Mouse (Mus musculus): ENCODE results near the gene Foxp1. TPM values are rescaled to one million over a fixed set of nuclear protein-coding genes. Genes with fewer than 3 reads are reported as not detected.

Foxp1 gene
- polyA plus RNA-seq, 1 experiment from 2014 or later: 99.3 TPM

DNA sequence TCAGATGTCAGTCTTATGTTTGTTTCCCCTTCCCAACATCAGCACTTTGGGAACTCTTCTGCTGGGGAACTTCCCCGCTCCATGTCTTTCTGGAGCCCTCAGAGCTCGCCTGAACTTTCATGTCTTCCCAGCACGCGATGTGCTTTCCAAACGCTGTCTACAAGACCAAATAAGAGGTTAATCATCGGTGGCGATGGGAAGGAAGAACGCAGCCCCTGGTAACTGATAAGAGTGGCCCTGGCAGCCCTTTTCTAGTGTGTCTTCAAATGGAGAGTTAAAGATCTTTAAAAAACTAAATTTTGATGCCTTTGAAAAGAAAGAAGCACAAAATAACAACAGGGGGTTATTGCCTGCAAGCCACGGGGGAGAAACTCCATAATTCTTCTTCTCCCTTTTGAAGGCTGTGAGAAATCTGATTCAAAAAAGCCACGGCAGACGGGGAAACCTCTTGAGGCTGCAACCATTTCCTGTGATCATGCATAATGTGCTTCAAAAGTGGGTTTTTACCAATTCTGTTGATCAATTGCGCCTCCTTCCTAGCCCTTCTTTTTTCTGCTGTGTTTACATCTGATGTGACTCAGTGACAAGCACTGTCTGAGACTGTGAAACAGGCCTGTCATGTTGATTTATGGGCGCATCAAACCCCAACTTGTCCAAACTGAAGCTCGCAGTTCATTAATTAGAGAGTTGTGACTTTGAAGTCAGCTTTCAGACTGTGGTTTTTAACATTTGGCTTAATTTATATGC is 509.2 kb downstream of the Foxp1 start:
- Histone ChIP-seq H3K9me3 (0 out of 2 replicates have a peak, but pooled peaks cover 2% of the 10 kb centered on the region), H3K36me3 (peaks cover 59% of the 10 kb centered on the region), H3K27ac (0 out of 2 replicates have a peak overlapping the region, but pooled peaks have one; percentile 36), H3K27me3 (ENCODE audit: insufficient read depth, poor library complexity, severe bottlenecking) (no peaks in the 10 kb centered on the region), H3K4me1 (peaks cover 35% of the 10 kb centered on the region), H3K4me3 (no peak overlapping the region)
- DNase-seq (ENCODE audit: low spot score): no peak
- 34% methylated on average over 14 of the region's 14 CpGs for WGBS

- no peak overlapping the region for H3K27ac ChIP-seq
- DNase-seq (ENCODE audit: low spot score): no peak
- 61% methylated on average over 8 of the region's 8 CpGs for WGBS
- peaks cover 71% of the 10 kb centered on the region for H3K36me3 ChIP-seq
- no peaks in the 10 kb centered on the region for H3K27me3 ChIP-seq (ENCODE audit: insufficient read depth, poor library complexity, severe bottlenecking)
- H3K4me3 ChIP-seq: no peak overlapping the region
- H3K4me1 ChIP-seq: peaks cover 35% of the 10 kb centered on the region
- 0 out of 2 replicates have a peak, but pooled peaks cover 2% of the 10 kb centered on the region for H3K9me3 ChIP-seq
These were observed 510.5 kb downstream of the Foxp1 start for GRCm38 (mm10) chr6:99011895-99012584.

DNA sequence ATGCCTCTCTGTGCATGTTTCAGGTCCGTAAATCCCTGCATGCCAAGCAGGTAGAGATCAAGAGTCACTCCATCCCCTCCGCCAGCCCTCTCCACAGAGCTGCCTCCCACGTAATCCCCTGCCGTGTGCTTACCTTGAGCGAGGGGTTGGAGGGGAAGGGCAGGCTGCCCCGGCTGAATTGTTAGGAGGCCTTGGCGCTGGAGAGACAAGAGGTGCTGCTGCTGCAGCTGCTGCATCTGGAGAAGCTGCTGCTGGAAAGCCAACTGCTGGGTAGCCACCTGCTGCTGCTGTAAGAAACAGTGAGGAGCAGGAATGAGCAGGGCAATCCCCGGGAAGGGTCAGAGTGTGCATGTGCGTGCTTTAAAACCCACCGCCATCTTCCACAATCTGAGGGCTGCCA is 512.8 kb downstream of the Foxp1 start:
- Histone ChIP-seq H3K9me3 (0 out of 2 replicates have a peak, but pooled peaks cover 2% of the 10 kb centered on the region), H3K36me3 (peaks cover 72% of the 10 kb centered on the region), H3K27ac (no peak overlapping the region), H3K27me3 (ENCODE audit: insufficient read depth, poor library complexity, severe bottlenecking) (no peaks in the 10 kb centered on the region), H3K4me3 (no peak overlapping the region), H3K4me1 (peaks cover 35% of the 10 kb centered on the region)
- 69% methylated on average over 10 of the region's 10 CpGs for WGBS
- no peak for DNase-seq (ENCODE audit: low spot score)

- Histone ChIP-seq H3K9me3 (0 out of 2 replicates have a peak, but pooled peaks cover 2% of the 10 kb centered on the region), H3K27me3 (ENCODE audit: insufficient read depth, poor library complexity, severe bottlenecking) (no peaks in the 10 kb centered on the region), H3K27ac (no peak overlapping the region), H3K4me1 (peaks cover 25% of the 10 kb centered on the region), H3K4me3 (no peak overlapping the region), H3K36me3 (peaks cover 68% of the 10 kb centered on the region)
- 91% methylated on average over 1 of the region's 1 CpGs for WGBS
- no peak for DNase-seq (ENCODE audit: low spot score)
These were observed 514.0 kb downstream of the Foxp1 start for GRCm38 (mm10) chr6:99008565-99008964.

GRCm38 (mm10) chr6:99007542-99007941 is 515.0 kb downstream of the Foxp1 start:
- H3K9me3 ChIP-seq: 0 out of 2 replicates have a peak, but pooled peaks cover 2% of the 10 kb centered on the region
- no peak overlapping the region for H3K4me3 ChIP-seq
- H3K27me3 ChIP-seq (ENCODE audit: insufficient read depth, poor library complexity, severe bottlenecking): no peaks in the 10 kb centered on the region
- DNase-seq (ENCODE audit: low spot score): no peak
- 84% methylated on average over 6 of the region's 6 CpGs for whole genome bisulfite sequencing
- no peak overlapping the region for H3K27ac ChIP-seq
- peaks cover 72% of the 10 kb centered on the region for H3K36me3 ChIP-seq
- H3K4me1 ChIP-seq: peaks cover 14% of the 10 kb centered on the region

DNA sequence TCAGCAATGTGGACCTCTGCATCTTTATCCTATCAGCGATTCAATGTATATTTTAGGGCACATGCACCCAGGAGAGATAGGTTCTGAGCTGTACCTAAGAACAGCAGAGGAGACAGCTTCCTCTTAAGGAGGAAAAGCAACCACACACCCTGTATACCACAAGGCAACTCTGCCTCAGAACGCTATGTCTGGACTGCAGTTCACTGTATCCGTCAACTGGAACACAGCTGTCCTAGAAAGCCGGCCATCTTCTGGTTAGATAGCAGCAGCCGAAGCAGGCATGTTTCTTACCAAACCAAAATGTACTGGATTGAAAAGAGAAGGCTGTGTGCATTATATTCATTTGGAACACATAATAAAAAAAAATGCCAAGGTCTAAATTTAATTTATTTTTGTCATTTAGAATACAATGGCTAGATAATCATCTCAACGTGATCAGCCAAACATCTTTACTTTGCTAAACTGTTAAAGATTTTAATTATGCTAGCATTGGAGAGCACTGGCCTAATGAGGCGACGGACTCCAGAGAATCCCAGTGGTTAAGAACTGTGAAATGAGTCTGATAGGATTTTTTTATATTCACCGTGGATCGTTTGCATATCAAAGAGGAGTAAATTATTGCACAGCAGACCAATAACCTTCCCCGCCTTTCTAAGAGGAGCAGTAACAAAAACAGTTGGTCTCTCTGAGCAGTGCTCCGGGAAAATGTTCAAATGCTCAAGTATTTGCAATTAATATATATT is 518.1 kb downstream of the Foxp1 start:
- H3K9me3 ChIP-seq: 0 out of 2 replicates have a peak, but pooled peaks cover 2% of the 10 kb centered on the region
- H3K4me3 ChIP-seq: no peak overlapping the region
- H3K36me3 ChIP-seq: peaks cover 80% of the 10 kb centered on the region
- DNase-seq (ENCODE audit: low spot score): no peak
- WGBS: 87% methylated on average over 12 of the region's 12 CpGs
- H3K27ac ChIP-seq: no peak overlapping the region
- H3K4me1 ChIP-seq: peaks cover 6% of the 10 kb centered on the region
- no peaks in the 10 kb centered on the region for H3K27me3 ChIP-seq (ENCODE audit: insufficient read depth, poor library complexity, severe bottlenecking)

GRCm38 (mm10) chr6:99003108-99003709 is 519.3 kb downstream of the Foxp1 start:
- H3K27ac ChIP-seq: no peak overlapping the region
- H3K27me3 ChIP-seq (ENCODE audit: insufficient read depth, poor library complexity, severe bottlenecking): no peaks in the 10 kb centered on the region
- WGBS: 87% methylated on average over 15 of the region's 15 CpGs
- no peak for DNase-seq (ENCODE audit: low spot score)
- H3K4me1 ChIP-seq: peaks cover 6% of the 10 kb centered on the region
- peaks cover 73% of the 10 kb centered on the region for H3K36me3 ChIP-seq
- no peaks in the 10 kb centered on the region for H3K9me3 ChIP-seq
- H3K4me3 ChIP-seq: no peak overlapping the region

DNA sequence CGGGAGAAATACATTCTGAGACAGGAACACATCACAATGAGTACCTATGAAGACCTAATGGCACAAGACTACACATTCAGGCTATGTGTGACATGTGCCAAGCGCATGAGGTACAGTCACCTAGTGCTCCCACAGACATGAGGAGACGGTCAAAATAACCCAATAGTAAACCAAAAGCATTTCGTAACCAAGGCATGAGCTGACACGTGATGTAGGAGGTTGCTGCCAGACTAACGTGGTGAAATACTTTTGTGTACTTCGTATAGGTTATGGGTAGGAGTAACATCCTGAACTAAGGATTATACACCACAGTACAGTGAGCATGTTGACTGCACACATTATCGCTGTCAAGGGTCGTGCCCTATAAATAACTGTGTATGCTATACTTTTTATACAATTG is 520.9 kb downstream of the Foxp1 start:
- WGBS: 89% methylated on average over 9 of the region's 9 CpGs
- H3K36me3 ChIP-seq: peaks cover 58% of the 10 kb centered on the region

GRCm38 (mm10) chr6:98998971-98999932 is 523.3 kb downstream of the Foxp1 start:
- Histone ChIP-seq H3K9me3 (no peaks in the 10 kb centered on the region), H3K4me3 (no peak overlapping the region), H3K4me1 (peaks cover 34% of the 10 kb centered on the region), H3K27ac (no peak overlapping the region), H3K27me3 (ENCODE audit: insufficient read depth, poor library complexity, severe bottlenecking) (no peaks in the 10 kb centered on the region), H3K36me3 (peaks cover 40% of the 10 kb centered on the region)
- WGBS: 84% methylated on average over 35 of the region's 35 CpGs
- peak; percentile 69 for DNase-seq (ENCODE audit: low spot score)

More for the DNA sequence above, 520.9 kb downstream of the Foxp1 start:
- no peak overlapping the region for H3K4me3 ChIP-seq
- DNase-seq (ENCODE audit: low spot score): no peak
- H3K27me3 ChIP-seq (ENCODE audit: insufficient read depth, poor library complexity, severe bottlenecking): no peaks in the 10 kb centered on the region
- peaks cover 16% of the 10 kb centered on the region for H3K4me1 ChIP-seq
- no peak overlapping the region for H3K27ac ChIP-seq
- no peaks in the 10 kb centered on the region for H3K9me3 ChIP-seq

DNA sequence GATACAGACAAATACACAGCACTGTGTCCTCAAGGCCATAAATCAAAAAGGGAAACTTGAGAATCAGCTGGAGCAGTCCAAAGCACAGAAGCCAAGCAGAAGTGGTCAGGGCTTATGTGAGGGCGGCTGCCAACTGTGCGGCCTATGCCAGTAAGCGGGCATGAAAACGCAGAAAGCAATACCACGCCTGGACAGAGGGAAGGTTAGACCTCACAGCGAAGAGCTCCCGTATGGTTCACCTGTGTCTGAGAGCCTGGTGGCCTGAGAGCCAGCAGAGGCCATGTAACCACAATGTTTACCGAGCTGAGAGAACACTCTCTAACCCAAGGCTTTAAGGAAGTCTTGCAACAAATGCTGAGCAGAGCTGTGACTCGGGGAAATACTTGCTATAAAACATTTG is 524.8 kb downstream of the Foxp1 start:
- WGBS: 88% methylated on average over 9 of the region's 9 CpGs
- Histone ChIP-seq H3K27me3 (ENCODE audit: insufficient read depth, poor library complexity, severe bottlenecking) (no peaks in the 10 kb centered on the region), H3K4me3 (no peak overlapping the region), H3K36me3 (peaks cover 31% of the 10 kb centered on the region), H3K4me1 (peaks cover 49% of the 10 kb centered on the region), H3K9me3 (no peaks in the 10 kb centered on the region), H3K27ac (no peak overlapping the region)
- DNase-seq (ENCODE audit: low spot score): no peak

DNA sequence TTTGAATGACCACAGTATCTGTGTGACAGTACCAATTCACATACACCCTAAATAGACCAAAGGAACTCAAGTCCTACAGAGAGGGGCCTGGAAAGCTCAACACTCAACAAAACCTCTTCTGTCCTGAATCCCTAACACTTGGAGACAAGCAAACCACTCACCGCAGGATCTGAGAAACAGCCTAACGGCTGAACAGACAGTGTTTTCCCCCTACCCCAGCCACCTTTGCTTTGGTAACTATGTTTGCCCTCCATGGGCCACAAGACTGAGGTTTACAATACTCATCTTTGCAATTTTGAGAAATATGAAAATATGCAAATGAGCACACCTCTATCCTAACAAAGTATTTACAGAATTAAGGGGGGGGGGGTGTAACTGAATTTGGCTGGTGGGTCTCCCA is 525.7 kb downstream of the Foxp1 start:
- Histone ChIP-seq H3K4me1 (peaks cover 58% of the 10 kb centered on the region), H3K4me3 (no peak overlapping the region), H3K27ac (no peak overlapping the region), H3K36me3 (peaks cover 22% of the 10 kb centered on the region), H3K9me3 (no peaks in the 10 kb centered on the region), H3K27me3 (ENCODE audit: insufficient read depth, poor library complexity, severe bottlenecking) (no peaks in the 10 kb centered on the region)
- no peak for DNase-seq (ENCODE audit: low spot score)
- 71% methylated on average over 2 of the region's 2 CpGs for WGBS

GRCm38 (mm10) chr6:98996346-98996745 is 526.2 kb downstream of the Foxp1 start:
- DNase-seq (ENCODE audit: low spot score): no peak
- no peak overlapping the region for H3K27ac ChIP-seq
- H3K4me3 ChIP-seq: no peak overlapping the region
- H3K4me1 ChIP-seq: peaks cover 63% of the 10 kb centered on the region
- peaks cover 17% of the 10 kb centered on the region; the same call in 1 of the 2 replicates for H3K36me3 ChIP-seq
- no peaks in the 10 kb centered on the region for H3K27me3 ChIP-seq (ENCODE audit: insufficient read depth, poor library complexity, severe bottlenecking)
- WGBS: 86% methylated on average over 1 of the region's 1 CpGs
- H3K9me3 ChIP-seq: no peaks in the 10 kb centered on the region
